Mouse (Mus musculus): ENCODE data around the gene 1500011B03Rik.

DNA sequence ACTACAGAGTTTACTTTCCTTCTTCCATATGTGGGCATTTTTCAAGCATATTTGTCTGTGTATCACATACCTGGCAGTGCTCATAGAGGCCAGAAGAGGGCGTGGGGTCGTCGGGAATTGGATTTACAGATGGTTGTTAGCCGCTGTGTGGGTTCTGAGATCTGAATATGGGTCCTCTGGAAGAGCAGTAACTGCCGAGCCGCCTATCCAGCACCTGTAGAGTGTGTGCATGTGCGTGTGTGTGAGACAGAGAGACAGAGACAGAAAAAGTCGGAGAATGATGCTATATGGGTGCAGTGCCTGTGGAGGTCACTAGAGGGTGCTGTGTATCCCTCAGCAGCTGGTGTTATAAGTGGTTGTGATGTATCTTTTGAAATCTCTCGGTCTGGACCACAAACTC, 929 bp upstream of the 1500011B03Rik start:
- TF ChIP-seq CTCF (IDR thresholded peaks at IDR 0.05; ENCODE audit: borderline replicate concordance, control insufficient read depth, extremely low read depth, insufficient read depth, low read length, poor library complexity) (peak; percentile 96; the same call in 1 of the 2 replicates), POLR2A (IDR thresholded peaks at IDR 0.05; ENCODE audit: control insufficient read depth, extremely low read depth, insufficient read depth, low read length, poor library complexity) (no peak)
